Mouse (Mus musculus) small intestine, adult 2 months (tissue): ENCODE measurements around the gene Mxi1. TPM values are rescaled to one million over a fixed set of nuclear protein-coding genes. Genes with fewer than 3 reads are reported as not detected.

Source experiments
- H3K27ac ChIP-seq: fragments of 200-500 bp; 2 replicates; pipeline ENCODE4 v1.5.1; 2012; ENCODE audit warnings: low read depth, low read length, control low read depth, inconsistent platforms; ENCODE audit not compliant: insufficient read depth
- H3K27me3 ChIP-seq: fragments of 200-500 bp; 2 replicates; pipeline ENCODE4 v1.6.1; 2012; ENCODE audit warnings: mild to moderate bottlenecking, moderate library complexity, low read length, inconsistent platforms; ENCODE audit not compliant: control insufficient read depth, insufficient read depth
- H3K36me3 ChIP-seq: fragments of 200-500 bp; 2 replicates; pipeline ENCODE4 v1.6.1; 2012; ENCODE audit warnings: mild to moderate bottlenecking, low read length, control low read depth, inconsistent platforms; ENCODE audit not compliant: control insufficient read depth, insufficient read depth
- H3K4me1 ChIP-seq: fragments of 200-500 bp; 2 replicates; pipeline ENCODE4 v1.6.1; 2012; ENCODE audit warnings: low read length, inconsistent platforms, mixed read lengths; ENCODE audit not compliant: control insufficient read depth, insufficient read depth, insufficient read length
- H3K4me3 ChIP-seq: fragments of 200-500 bp; 2 replicates; pipeline ENCODE4 v1.5.1; 2012; ENCODE audit warnings: low read depth, mild to moderate bottlenecking, control low read depth, inconsistent platforms, low read length, moderate library complexity
- CTCF ChIP-seq: fragments of 200-500 bp; IDR thresholded peaks from 2 replicates; pipeline ENCODE4 v1.5.1; 2012; ENCODE audit warnings: low read depth, mild to moderate bottlenecking, control low read depth, inconsistent platforms, low read length, moderate library complexity, mixed read lengths; ENCODE audit not compliant: insufficient replicate concordance, insufficient read length; ENCODE audit errors: extremely low read depth
- POLR2A ChIP-seq: fragments of 200-500 bp; IDR thresholded peaks from 2 replicates; pipeline ENCODE4 v1.6.1; 2012; ENCODE audit warnings: low read depth, mild to moderate bottlenecking, control low read depth, inconsistent platforms, low read length, moderate library complexity
- WGBS: fragments of 180-500 bp; shearing (Covaris S2); methylation state at CpG from one replicate; pipeline ENCODE4 v1.1.7; 2018; 5-methylcytosine and 5-hydroxymethylcytosine counted together
- polyA plus RNA-seq: library from polyadenylated mRNA; depleted of rRNA; stranded (reverse); fragments of >200 nt; gene quantifications from 2 replicates; pipeline ENCODE4 v1.2.3, GENCODE M21; 2012

Gene Mxi1
- polyA plus RNA-seq, 1 experiment: 66.0 TPM

DNA sequence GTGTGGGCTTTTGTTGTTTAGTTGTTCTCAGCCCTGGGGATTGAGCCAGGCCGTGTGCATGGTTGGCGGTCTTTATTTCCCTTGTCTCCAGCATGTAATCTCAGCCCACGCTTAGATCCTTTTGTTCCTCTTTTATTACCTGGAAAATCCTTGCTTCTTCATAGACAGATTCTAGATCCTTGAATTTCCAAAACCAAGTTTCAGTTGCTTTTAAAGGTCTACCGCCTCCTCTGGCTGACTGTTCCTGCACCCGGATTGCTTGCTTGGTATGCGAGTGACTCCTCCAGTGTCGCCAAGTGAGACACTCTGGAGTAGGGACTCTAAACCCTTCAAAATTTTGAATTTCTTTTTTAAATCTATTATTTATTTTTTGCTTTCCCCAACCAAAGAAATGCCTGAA lies 56.6 kb downstream of the Mxi1 start:
- Histone ChIP-seq H3K36me3 (peaks cover 9% of the 10 kb centered on the region), H3K27ac (no peak overlapping the region), H3K27me3 (no peaks in the 10 kb centered on the region), H3K4me1 (no peaks in the 10 kb centered on the region), H3K4me3 (no peak overlapping the region)
- TF ChIP-seq POLR2A (no peak), CTCF (no peak)
- 96% methylated on average over 7 of the region's 7 CpGs for WGBS

DNA sequence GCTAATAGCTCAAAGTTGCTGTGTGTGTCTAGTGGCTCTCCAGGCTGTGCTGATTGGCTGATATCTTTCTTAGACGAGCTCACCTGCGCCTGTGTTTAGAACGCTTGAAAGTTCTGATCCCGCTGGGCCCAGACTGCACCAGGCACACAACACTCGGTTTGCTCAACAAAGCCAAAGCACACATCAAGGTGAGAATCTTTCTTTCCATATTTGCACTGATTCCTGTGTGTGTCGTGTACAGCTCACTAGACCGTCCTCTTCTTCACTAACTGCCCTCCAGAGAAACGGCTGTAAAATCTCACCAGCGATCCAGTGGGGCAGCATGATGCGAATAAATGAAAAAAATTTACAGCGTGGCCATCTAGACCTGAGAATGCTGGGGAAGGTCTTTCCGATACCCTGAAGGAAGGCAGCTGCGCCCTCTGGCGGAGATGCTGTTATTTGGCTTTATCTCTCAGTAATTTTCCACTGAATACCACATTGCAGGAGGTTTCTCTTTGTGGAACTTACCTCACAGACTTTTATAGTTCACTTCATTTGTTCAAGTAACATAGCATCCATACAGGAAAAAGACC lies 59.2 kb downstream of the Mxi1 start:
- TF ChIP-seq POLR2A (no peak), CTCF (peak; percentile 95; the same call in 1 of the 2 replicates)
- Histone ChIP-seq H3K36me3 (peaks cover 27% of the 10 kb centered on the region), H3K4me3 (no peak overlapping the region), H3K27me3 (no peaks in the 10 kb centered on the region), H3K27ac (no peak overlapping the region), H3K4me1 (no peaks in the 10 kb centered on the region)
- 34% methylated on average over 14 of the region's 14 CpGs for WGBS

DNA sequence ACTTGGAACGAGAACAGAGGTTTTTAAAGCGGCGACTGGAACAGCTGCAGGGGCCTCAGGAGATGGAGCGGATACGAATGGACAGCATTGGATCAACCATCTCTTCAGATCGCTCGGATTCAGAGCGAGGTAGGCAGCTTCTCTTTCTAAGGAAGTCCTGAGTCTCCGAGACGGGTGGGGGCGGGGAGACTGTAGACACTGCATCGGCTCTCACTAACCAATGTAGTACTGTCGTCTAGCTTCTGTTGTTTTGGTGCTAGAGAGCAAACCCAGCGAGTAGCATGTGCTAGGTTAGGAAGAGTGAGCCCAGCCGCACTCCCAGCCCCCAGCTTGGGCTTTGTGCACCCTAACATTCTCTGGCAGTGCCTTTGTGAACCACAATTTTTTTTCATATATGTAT lies 59.9 kb downstream of the Mxi1 start:
- WGBS: 80% methylated on average over 15 of the region's 15 CpGs
- Histone ChIP-seq H3K27me3 (no peaks in the 10 kb centered on the region), H3K36me3 (peaks cover 33% of the 10 kb centered on the region), H3K4me1 (no peaks in the 10 kb centered on the region), H3K4me3 (no peak overlapping the region), H3K27ac (no peak overlapping the region)
- TF ChIP-seq CTCF (no peak), POLR2A (no peak)

DNA sequence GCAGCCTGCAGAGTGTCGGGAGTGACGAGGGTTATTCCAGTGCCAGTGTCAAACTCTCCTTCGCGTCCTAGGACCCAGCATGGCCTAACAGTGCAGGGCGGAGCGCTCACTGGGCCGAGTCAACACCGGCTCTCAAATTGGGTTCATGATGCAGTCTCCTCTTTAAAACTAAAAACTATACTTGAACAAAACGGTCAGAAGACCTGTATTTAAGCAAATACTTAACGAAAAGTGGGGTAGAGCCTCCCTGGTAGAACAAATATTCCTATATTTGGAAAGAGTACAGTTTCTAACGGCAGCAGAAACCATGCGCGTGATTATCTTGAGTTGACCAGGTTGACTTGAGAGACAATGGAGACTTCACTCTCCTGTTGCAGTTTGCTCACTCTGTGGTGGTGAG lies 61.3 kb downstream of the Mxi1 start, which contains the start of gene Gm10197:
TSS of gene Gm10197 (minus strand) at position 101 of the 400 bp plus-strand sequence.
- H3K27me3 ChIP-seq: no peaks in the 10 kb centered on the region

GRCm38 (mm10) chr19:53373570-53373969 lies 63.3 kb downstream of the Mxi1 start:
- no peaks in the 10 kb centered on the region for H3K27me3 ChIP-seq
- WGBS: 98% methylated on average over 2 of the region's 2 CpGs
- TF ChIP-seq POLR2A (no peak), CTCF (no peak)
- no peak overlapping the region for H3K27ac ChIP-seq
- H3K36me3 ChIP-seq: peaks cover 52% of the 10 kb centered on the region
- no peak overlapping the region for H3K4me3 ChIP-seq
- no peaks in the 10 kb centered on the region for H3K4me1 ChIP-seq

More for the DNA sequence above, 61.3 kb downstream of the Mxi1 start, which contains the start of gene Gm10197:
- peaks cover 44% of the 10 kb centered on the region for H3K36me3 ChIP-seq
- TF ChIP-seq POLR2A (no peak), CTCF (no peak)
- 89% methylated on average over 13 of the region's 13 CpGs for WGBS
- no peaks in the 10 kb centered on the region for H3K4me1 ChIP-seq
- no peak within 1 kb of the TSS for H3K4me3 ChIP-seq
- no peak within 1 kb of the TSS for H3K27ac ChIP-seq

GRCm38 (mm10) chr19:53375299-53375698 lies 65.0 kb downstream of the Mxi1 start:
- peaks cover 59% of the 10 kb centered on the region for H3K36me3 ChIP-seq
- TF ChIP-seq POLR2A (no peak), CTCF (no peak)
- H3K27ac ChIP-seq: no peak overlapping the region
- no peaks in the 10 kb centered on the region for H3K4me1 ChIP-seq
- no peaks in the 10 kb centered on the region for H3K27me3 ChIP-seq
- H3K4me3 ChIP-seq: no peak overlapping the region
- 91% methylated on average over 6 of the region's 6 CpGs for WGBS

DNA sequence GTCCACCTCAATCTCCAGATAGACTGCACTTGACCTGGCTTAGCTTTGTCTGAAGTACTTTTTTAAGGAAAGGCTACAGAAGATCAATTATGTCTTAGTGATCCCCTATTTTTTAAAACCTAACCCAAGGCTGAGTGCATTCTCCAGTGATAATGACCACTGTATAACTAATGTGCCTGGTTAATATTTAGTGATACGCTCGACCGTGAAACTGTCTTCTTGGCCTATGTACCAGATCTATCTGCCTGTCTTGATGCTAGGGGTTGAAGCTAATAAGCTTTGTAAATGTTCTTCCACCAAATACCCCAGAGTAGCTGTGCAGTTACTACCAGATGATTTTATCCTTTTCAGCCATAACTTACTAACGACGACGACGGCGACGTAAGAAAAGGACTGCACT lies 65.5 kb downstream of the Mxi1 start:
- no peak overlapping the region for H3K27ac ChIP-seq
- 83% methylated on average over 9 of the region's 9 CpGs for WGBS
- no peak overlapping the region for H3K4me3 ChIP-seq
- no peaks in the 10 kb centered on the region for H3K4me1 ChIP-seq
- H3K36me3 ChIP-seq: peaks cover 62% of the 10 kb centered on the region
- H3K27me3 ChIP-seq: no peaks in the 10 kb centered on the region
- TF ChIP-seq CTCF (no peak), POLR2A (no peak)

- 66% methylated on average over 8 of the region's 8 CpGs for WGBS
- peaks cover 59% of the 10 kb centered on the region for H3K36me3 ChIP-seq
- no peaks in the 10 kb centered on the region for H3K4me1 ChIP-seq
- no peak for TF ChIP-seq POLR2A
- TF ChIP-seq CTCF: no peak
- H3K4me3 ChIP-seq: no peak overlapping the region
- H3K27me3 ChIP-seq: no peaks in the 10 kb centered on the region
- H3K27ac ChIP-seq: no peak overlapping the region
Observed at GRCm38 (mm10) chr19:53377652-53378051, 67.3 kb downstream of the Mxi1 start.
